Mouse (Mus musculus) mouse trophoblast stem cell (cell line): Measurements from ENCODE around the gene Ccdc82.

Source experiments
- in situ Hi-C, 2 experiments: fragments of 300-500 bp; cut with MseI, MboI; formaldehyde crosslinking; loops; 2 replicates in 1 of 2; 3 replicates in 1 of 2; pipeline ENCODE4 v1.15.1; 2025

Gene Ccdc82

GRCm38 (mm10) chr9:13246815-13247638 lies at the start of gene Ccdc82:
TSS of gene Ccdc82 (plus strand) at chr9:13246955.
- in situ Hi-C loops = no loop called here

- in situ Hi-C loops = no loop called here
Measured at GRCm38 (mm10) chr9:13200079-13200478, 46.7 kb upstream of the Ccdc82 start.

GRCm38 (mm10) chr9:13203109-13203508 lies 43.6 kb upstream of the Ccdc82 start:
- in situ Hi-C loops = no loop called here

GRCm38 (mm10) chr9:13203681-13204080 lies 43.1 kb upstream of the Ccdc82 start:
- in situ Hi-C loops = no loop called here

GRCm38 (mm10) chr9:13206369-13206768 lies 40.4 kb upstream of the Ccdc82 start:
- in situ Hi-C loops = no loop called here

- in situ Hi-C loops = no loop called here
Measured at GRCm38 (mm10) chr9:13225872-13226271, 20.9 kb upstream of the Ccdc82 start.

- in situ Hi-C loops = loop anchor here (10.0 kb wide), 1 partner anchor 484 kb away; no protein-coding TSS in a partner anchor
Measured at GRCm38 (mm10) chr9:13230553-13230952, 16.2 kb upstream of the Ccdc82 start.

GRCm38 (mm10) chr9:13231545-13232216 lies 15.1 kb upstream of the Ccdc82 start:
- in situ Hi-C loops = loop anchor here (10.0 kb wide), 1 partner anchor 483 kb away; no protein-coding TSS in a partner anchor

- in situ Hi-C loops = no loop called here
Measured at GRCm38 (mm10) chr9:13242321-13242720, 4.4 kb upstream of the Ccdc82 start.

- in situ Hi-C loops = no loop called here
Measured at GRCm38 (mm10) chr9:13245481-13245880, 1.3 kb upstream of the Ccdc82 start, which contains the start of gene Jrkl. TSS of gene Jrkl (minus strand) at chr9:13245829.

- in situ Hi-C loops = no loop called here
Measured at GRCm38 (mm10) chr9:13248104-13248503, 1.3 kb downstream of the Ccdc82 start.

GRCm38 (mm10) chr9:13251251-13251650 lies 4.5 kb downstream of the Ccdc82 start:
- in situ Hi-C loops = no loop called here

GRCm38 (mm10) chr9:13256726-13257125 lies 10.0 kb downstream of the Ccdc82 start:
- in situ Hi-C loops = no loop called here

- in situ Hi-C loops = no loop called here
Measured at GRCm38 (mm10) chr9:13258173-13258572, 11.4 kb downstream of the Ccdc82 start.

GRCm38 (mm10) chr9:13260980-13261379 lies 14.2 kb downstream of the Ccdc82 start:
- in situ Hi-C loops = no loop called here

- in situ Hi-C loops = no loop called here
Measured at GRCm38 (mm10) chr9:13273219-13273618, 26.5 kb downstream of the Ccdc82 start.

GRCm38 (mm10) chr9:13287482-13287881 lies 40.7 kb downstream of the Ccdc82 start:
- in situ Hi-C loops = no loop called here

GRCm38 (mm10) chr9:13296274-13297121 lies 49.7 kb downstream of the Ccdc82 start:
- in situ Hi-C loops = no loop called here

GRCm38 (mm10) chr9:13297122-13297667 lies 50.4 kb downstream of the Ccdc82 start:
- in situ Hi-C loops = no loop called here

GRCm38 (mm10) chr9:13297668-13298512 lies 51.1 kb downstream of the Ccdc82 start, which contains the start of gene Maml2:
TSS of gene Maml2 (plus strand) at chr9:13297957.
- in situ Hi-C loops = no loop called here

- in situ Hi-C loops = no loop called here
Measured at GRCm38 (mm10) chr9:13298513-13298878, 51.7 kb downstream of the Ccdc82 start.
